Mouse (Mus musculus) hindbrain, embryonic 15.5 days (tissue): ENCODE measurements at regions not wholly inside any gene's neighbourhood (a gene's known extent, or its start where the extent isn't known, plus 50 kb on each side); places are given as distances from the start of the nearest gene placed in this dataset.
A peak's percentile ranks its signal among the peaks of the same experiment; 100 is the strongest.

Experiments used
- ATAC-seq: fragments of 200-750 bp; cut with Nextera tagmentation; 2 replicates; pipeline ENCODE4 v1.8.0; 2017; ENCODE audit warnings: low read depth, moderate number of reproducible peaks, moderate TSS enrichment; ENCODE audit not compliant: low FRiP score
- H3K27ac ChIP-seq: fragments of 300-500 bp; sonication (generic); replicated peaks from 2 replicates; pipeline ENCODE4 v1.5.1; 2015; ENCODE audit warnings: mild to moderate bottlenecking, inconsistent platforms
- H3K27me3 ChIP-seq: fragments of 300-500 bp; sonication (generic); 2 replicates; pipeline ENCODE4 v1.6.1; 2015; ENCODE audit warnings: control low read depth, inconsistent platforms
- H3K36me3 ChIP-seq: fragments of 300-500 bp; sonication (generic); 2 replicates; pipeline ENCODE4 v1.6.1; 2015; ENCODE audit warnings: control low read depth, inconsistent platforms
- H3K4me1 ChIP-seq: fragments of 300-500 bp; sonication (generic); replicated peaks from 2 replicates; pipeline ENCODE4 v1.6.1; 2015; ENCODE audit warnings: control low read depth, inconsistent platforms
- H3K4me2 ChIP-seq: fragments of 300-500 bp; sonication (generic); 2 replicates; pipeline ENCODE4 v1.6.1; 2015; ENCODE audit warnings: moderate library complexity, mild to moderate bottlenecking, inconsistent platforms
- H3K4me3 ChIP-seq: fragments of 300-500 bp; sonication (generic); 2 replicates; pipeline ENCODE4 v1.5.1; 2015; ENCODE audit warnings: mild to moderate bottlenecking, inconsistent platforms
- H3K9ac ChIP-seq: fragments of 300-500 bp; sonication (generic); 2 replicates; pipeline ENCODE4 v1.6.1; 2015; ENCODE audit warnings: inconsistent platforms
- H3K9me3 ChIP-seq: fragments of 300-500 bp; sonication (generic); 2 replicates; pipeline ENCODE4 v1.6.1; 2016; ENCODE audit warnings: control low read depth, inconsistent platforms
- WGBS: fragments of 180-500 bp; shearing (Covaris S2); methylation state at CpG from one replicate; pipeline ENCODE4 v1.1.7; 2015; 5-methylcytosine and 5-hydroxymethylcytosine counted together

DNA sequence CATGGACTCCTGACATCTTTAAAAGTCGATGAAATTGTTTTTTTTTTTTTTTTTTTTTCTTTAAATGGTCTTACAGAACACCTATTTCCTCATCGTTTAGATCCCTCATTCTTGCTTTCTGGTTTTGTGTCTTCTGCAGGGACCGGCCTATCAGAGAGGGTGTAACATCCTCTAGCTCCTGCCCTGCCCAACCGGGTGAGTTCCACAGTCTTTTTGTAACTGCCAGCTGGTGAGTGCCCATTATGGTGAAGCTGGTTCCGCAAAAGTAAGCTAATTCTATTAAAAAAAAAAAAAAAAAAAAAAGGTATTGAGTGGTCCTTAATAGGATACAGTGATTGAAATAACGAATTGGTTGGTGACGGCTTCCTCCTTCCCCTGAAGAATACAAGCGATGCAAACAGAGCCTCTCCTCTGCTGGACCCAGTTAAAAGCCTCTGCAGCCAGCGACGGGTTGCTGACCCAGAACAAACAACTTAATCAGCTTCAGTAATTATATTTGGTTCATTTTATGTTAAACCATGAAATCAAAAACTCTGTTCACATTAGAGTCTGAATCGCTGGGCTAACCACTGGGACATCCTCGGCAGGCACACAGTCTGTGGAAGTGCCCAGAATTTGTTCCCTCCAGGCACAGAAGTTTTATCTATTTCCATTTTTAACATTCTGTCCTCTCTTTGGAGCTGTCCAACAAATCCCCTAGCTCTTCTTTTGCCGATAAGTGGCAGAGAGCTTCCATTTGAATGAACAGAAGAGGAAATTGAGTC lies 126.9 kb upstream of the Pabpc6 start:
- Histone ChIP-seq H3K36me3 (no peaks in the 10 kb centered on the region), H3K4me1 (peaks cover 5% of the 10 kb centered on the region; the same call in 1 of the 2 replicates), H3K9ac (no peak overlapping the region), H3K4me3 (no peak overlapping the region), H3K9me3 (no peaks in the 10 kb centered on the region), H3K4me2 (no peak overlapping the region), H3K27ac (no peak overlapping the region; the same call in 1 of the 2 replicates), H3K27me3 (no peaks in the 10 kb centered on the region)
- WGBS: 36% methylated on average over 13 of the region's 13 CpGs
- no peak for ATAC-seq

DNA sequence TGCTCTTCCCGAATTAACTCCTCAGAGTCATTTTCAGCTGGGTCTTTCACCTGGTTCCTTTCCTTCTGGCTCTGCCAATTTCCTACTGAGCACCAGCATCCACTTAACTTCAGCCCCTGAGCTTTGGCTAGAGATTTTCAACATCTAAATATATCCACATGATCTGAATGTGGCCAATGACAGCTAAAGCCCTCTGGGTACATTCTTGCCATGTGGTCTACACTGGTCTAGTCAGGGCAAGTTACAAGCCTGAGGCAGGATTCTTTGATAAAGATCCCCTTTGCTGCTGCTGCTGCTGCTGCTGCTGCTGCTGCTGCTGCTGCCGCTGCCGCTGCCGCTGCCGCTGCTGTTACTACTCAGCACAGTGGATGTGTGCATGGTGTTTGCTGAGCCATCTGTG lies 109.3 kb upstream of the Pabpc6 start:
- H3K9ac ChIP-seq: no peak overlapping the region
- H3K4me1 ChIP-seq: peaks cover 24% of the 10 kb centered on the region
- no peak for ATAC-seq
- no peaks in the 10 kb centered on the region for H3K36me3 ChIP-seq
- peak overlapping the region; percentile 85; the same call in 1 of the 2 replicates for H3K27ac ChIP-seq
- no peaks in the 10 kb centered on the region for H3K27me3 ChIP-seq
- H3K9me3 ChIP-seq: no peaks in the 10 kb centered on the region
- WGBS: 87% methylated on average over 5 of the region's 5 CpGs
- H3K4me3 ChIP-seq: no peak overlapping the region
- no peak overlapping the region for H3K4me2 ChIP-seq

DNA sequence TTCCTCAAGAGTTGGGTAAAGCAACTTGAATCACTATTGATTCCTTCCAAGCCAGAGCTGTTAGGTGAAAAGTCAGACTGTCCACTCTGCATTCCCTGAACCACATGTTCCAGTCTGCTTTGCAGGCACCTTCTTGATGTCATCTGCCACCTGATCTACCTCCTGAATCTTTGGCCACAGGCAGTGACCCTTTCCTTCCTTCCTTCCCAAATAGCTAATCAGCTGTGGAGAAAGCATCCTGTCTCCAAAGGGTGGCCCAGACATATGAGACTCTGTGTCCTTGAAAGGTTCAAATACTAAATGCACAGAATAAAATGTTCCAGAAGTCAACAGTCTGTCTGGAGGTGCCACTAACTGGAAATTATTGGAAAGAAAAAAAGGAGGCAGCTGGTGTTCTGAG lies 107.6 kb upstream of the Pabpc6 start:
- Histone ChIP-seq H3K4me2 (no peak overlapping the region), H3K27me3 (no peaks in the 10 kb centered on the region), H3K9ac (no peak overlapping the region), H3K27ac (peak overlapping the region; percentile 85), H3K36me3 (no peaks in the 10 kb centered on the region), H3K4me1 (peaks cover 24% of the 10 kb centered on the region), H3K4me3 (no peak overlapping the region), H3K9me3 (no peaks in the 10 kb centered on the region)
- ATAC-seq: no peak

- 23% methylated on average over 8 of the region's 9 CpGs for WGBS
- H3K27ac ChIP-seq: peak overlapping the region; percentile 85
These were observed 106.9 kb upstream of the Pabpc6 start for GRCm38 (mm10) chr17:9776286-9777016.

GRCm38 (mm10) chr17:9775668-9776151 lies 106.2 kb upstream of the Pabpc6 start:
- Histone ChIP-seq H3K4me2 (no peak overlapping the region), H3K27me3 (no peaks in the 10 kb centered on the region), H3K36me3 (no peaks in the 10 kb centered on the region), H3K9ac (no peak overlapping the region), H3K9me3 (no peaks in the 10 kb centered on the region), H3K27ac (peak overlapping the region; percentile 85), H3K4me1 (peaks cover 24% of the 10 kb centered on the region), H3K4me3 (no peak overlapping the region)
- peak; percentile 92 for ATAC-seq
- 19% methylated on average over 9 of the region's 9 CpGs for WGBS

More at GRCm38 (mm10) chr17:9776286-9777016, 106.9 kb upstream of the Pabpc6 start:
- ATAC-seq: peak; percentile 85
- no peak overlapping the region for H3K4me3 ChIP-seq
- no peaks in the 10 kb centered on the region for H3K36me3 ChIP-seq
- H3K9me3 ChIP-seq: no peaks in the 10 kb centered on the region
- no peaks in the 10 kb centered on the region for H3K27me3 ChIP-seq
- H3K4me1 ChIP-seq: peaks cover 24% of the 10 kb centered on the region
- H3K4me2 ChIP-seq: no peak overlapping the region
- H3K9ac ChIP-seq: no peak overlapping the region

DNA sequence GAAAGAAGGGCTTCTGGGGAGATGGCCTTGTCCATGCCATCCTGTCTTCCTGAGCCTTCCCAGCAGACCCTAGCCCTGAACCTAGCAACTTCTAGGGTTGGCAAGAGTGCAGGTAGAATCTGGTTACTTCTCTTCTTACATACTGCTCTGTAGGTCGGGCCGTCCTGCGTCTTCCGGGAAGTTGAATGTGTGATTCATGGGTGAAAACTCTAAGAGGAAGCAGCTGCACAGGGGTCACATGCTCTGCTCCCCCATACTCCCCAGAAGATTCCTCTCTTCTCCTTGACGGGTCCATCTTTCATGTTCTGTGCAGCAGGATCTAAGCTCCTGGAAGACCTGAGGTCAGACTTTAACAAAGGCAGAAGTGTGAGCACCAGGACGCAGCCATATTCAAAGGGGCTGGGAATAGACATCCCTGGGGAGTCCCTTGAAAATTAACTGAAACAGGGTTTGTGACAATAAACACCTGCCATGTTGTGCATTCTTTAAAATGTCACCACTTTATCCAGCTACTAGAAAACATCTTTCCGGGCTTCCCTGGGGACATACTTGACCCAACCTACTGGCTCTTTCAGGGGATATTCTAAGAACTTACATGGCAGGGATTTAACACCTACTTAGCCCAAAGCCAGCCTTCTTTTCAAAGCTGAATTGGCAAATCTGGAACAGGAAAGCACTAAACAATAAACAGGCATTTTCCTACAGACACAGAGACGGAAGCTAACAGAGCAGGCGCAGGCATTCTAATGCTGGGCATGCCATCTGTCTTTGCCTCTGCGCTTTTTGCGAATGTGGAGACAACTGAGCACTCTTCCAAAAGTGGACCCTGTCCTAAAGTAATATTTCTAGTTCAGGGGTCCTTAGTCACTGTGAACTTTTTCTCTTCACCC lies 105.5 kb upstream of the Pabpc6 start:
- Histone ChIP-seq H3K4me2 (no peak overlapping the region), H3K4me3 (no peak overlapping the region), H3K36me3 (no peaks in the 10 kb centered on the region), H3K9ac (no peak overlapping the region), H3K27me3 (no peaks in the 10 kb centered on the region), H3K27ac (peak overlapping the region; percentile 85), H3K4me1 (peaks cover 24% of the 10 kb centered on the region), H3K9me3 (no peaks in the 10 kb centered on the region)
- 48% methylated on average over 11 of the region's 11 CpGs for WGBS
- peak; percentile 39; the same call in 1 of the 2 replicates for ATAC-seq

GRCm38 (mm10) chr17:9773744-9774143 lies 104.2 kb upstream of the Pabpc6 start:
- no peak overlapping the region for H3K4me2 ChIP-seq
- 91% methylated on average over 2 of the region's 2 CpGs for WGBS
- H3K9ac ChIP-seq: no peak overlapping the region
- no peak for ATAC-seq
- no peaks in the 10 kb centered on the region for H3K27me3 ChIP-seq
- no peaks in the 10 kb centered on the region for H3K9me3 ChIP-seq
- no peaks in the 10 kb centered on the region for H3K36me3 ChIP-seq
- H3K4me1 ChIP-seq: peaks cover 24% of the 10 kb centered on the region
- peak overlapping the region; percentile 85 for H3K27ac ChIP-seq
- H3K4me3 ChIP-seq: no peak overlapping the region

DNA sequence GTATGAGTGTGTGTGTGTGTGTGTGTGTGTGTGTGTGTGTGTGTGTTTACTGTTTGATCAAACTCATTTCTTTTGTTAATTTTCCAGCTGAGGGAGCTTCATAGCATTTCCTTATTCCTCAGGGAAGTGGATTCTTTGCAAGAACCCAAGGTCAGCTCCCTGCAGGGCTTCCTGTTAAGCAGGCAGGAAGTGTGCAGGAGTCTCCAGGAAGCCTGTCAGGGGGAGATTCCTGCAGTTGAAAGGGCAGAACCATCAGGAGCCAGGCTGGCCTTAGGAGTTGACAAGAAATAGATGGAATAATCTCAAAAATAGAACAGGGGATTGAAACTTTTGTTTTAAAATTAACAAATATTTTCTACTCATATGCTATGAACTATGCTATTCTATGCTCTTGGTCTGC lies 98.8 kb upstream of the Pabpc6 start:
- no peaks in the 10 kb centered on the region for H3K27me3 ChIP-seq
- H3K4me3 ChIP-seq: no peak overlapping the region
- H3K9ac ChIP-seq: no peak overlapping the region
- ATAC-seq: no peak
- H3K36me3 ChIP-seq: no peaks in the 10 kb centered on the region
- H3K9me3 ChIP-seq: no peaks in the 10 kb centered on the region
- H3K4me2 ChIP-seq: no peak overlapping the region
- 0 out of 2 replicates have a peak overlapping the region, but pooled peaks have one; percentile 14 for H3K27ac ChIP-seq
- H3K4me1 ChIP-seq: peaks cover 18% of the 10 kb centered on the region

DNA sequence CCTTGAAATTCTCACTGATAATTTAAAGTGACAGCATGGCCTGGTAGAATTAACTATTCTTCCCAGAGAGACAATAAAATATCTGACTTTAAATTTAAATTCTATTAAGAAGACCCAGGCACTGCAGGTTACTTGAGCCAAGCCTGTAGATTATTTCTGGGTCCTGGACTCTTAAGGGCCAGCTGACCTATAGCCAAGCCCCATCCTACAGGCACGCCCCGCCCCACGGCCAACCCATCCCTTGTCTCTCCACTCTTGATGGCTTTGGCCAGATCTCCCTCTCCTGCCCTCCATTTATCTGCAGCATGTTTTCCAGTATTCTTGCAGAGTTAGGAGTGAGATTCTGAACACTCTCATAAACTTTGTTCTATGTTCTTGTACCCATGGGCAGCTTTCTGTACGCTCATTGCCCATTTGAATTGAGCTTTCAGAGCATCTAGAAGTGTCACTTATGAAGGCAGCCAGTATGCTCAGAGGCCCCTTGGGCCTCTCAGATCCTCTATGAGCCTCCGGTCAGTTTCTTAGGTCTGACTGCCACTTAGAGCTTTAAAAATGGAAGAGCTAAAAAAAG lies 96.2 kb upstream of the Pabpc6 start:
- Histone ChIP-seq H3K27me3 (no peaks in the 10 kb centered on the region), H3K9ac (no peak overlapping the region), H3K4me1 (peaks cover 30% of the 10 kb centered on the region), H3K36me3 (no peaks in the 10 kb centered on the region), H3K27ac (peak overlapping the region; percentile 88), H3K4me3 (no peak overlapping the region), H3K9me3 (no peaks in the 10 kb centered on the region), H3K4me2 (peak overlapping the region; percentile 69)
- WGBS: 43% methylated on average over 5 of the region's 5 CpGs
- no peak for ATAC-seq

- Histone ChIP-seq H3K36me3 (no peaks in the 10 kb centered on the region), H3K4me3 (peak overlapping the region; percentile 36), H3K9ac (peak overlapping the region; percentile 43), H3K9me3 (no peaks in the 10 kb centered on the region), H3K27me3 (no peaks in the 10 kb centered on the region), H3K4me2 (peak overlapping the region; percentile 69), H3K4me1 (peaks cover 34% of the 10 kb centered on the region), H3K27ac (peak overlapping the region; percentile 88)
- under 1% methylated on average over 22 of the region's 22 CpGs for WGBS
- peak; percentile 91 for ATAC-seq
These were observed 95.3 kb upstream of the Pabpc6 start for GRCm38 (mm10) chr17:9764701-9765359.

GRCm38 (mm10) chr17:9764041-9764606 lies 94.6 kb upstream of the Pabpc6 start:
- no peaks in the 10 kb centered on the region for H3K27me3 ChIP-seq
- H3K4me1 ChIP-seq: peaks cover 38% of the 10 kb centered on the region
- H3K9me3 ChIP-seq: no peaks in the 10 kb centered on the region
- no peak for ATAC-seq
- no peaks in the 10 kb centered on the region for H3K36me3 ChIP-seq
- peak overlapping the region; percentile 84 for H3K27ac ChIP-seq
- peak overlapping the region; percentile 69 for H3K4me2 ChIP-seq
- H3K9ac ChIP-seq: peak overlapping the region; percentile 20; the same call in 1 of the 2 replicates
- WGBS: 2% methylated on average over 9 of the region's 9 CpGs
- H3K4me3 ChIP-seq: 0 out of 2 replicates have a peak overlapping the region, but pooled peaks have one; percentile 4
